Mouse (Mus musculus) heart, postnatal 36 days (tissue): ENCODE measurements around the gene Iqch. TPM values are rescaled to one million over a fixed set of nuclear protein-coding genes. Genes with fewer than 3 reads are reported as not detected.

Source experiments
- DNase-seq, 2 experiments: peaks; one replicate each; pipeline ENCODE4 v3.0.0; 2021 to 2022
- intact Hi-C: fragments of 180-260 bp; cut with DNase I; formaldehyde crosslinking; loops from one replicate; pipeline ENCODE4 v1.15.1; 2025
- total RNA-seq, 2 experiments: library from RNA; stranded (reverse); gene quantifications; 2 replicates each; pipeline ENCODE4 v1.2.3; 2021

Iqch gene
- total RNA-seq, 2 experiments from 2014 or later, result not detected

GRCm38 (mm10) chr9:63507110-63507509 lies 95.2 kb downstream of the Iqch start:
- intact Hi-C loops, result no loop called here

GRCm38 (mm10) chr9:63503890-63504289 lies 98.4 kb downstream of the Iqch start:
- no peak for DNase-seq
- intact Hi-C loops, result no loop called here

More at GRCm38 (mm10) chr9:63507110-63507509, 95.2 kb downstream of the Iqch start:
- DNase-seq, result no peak

- intact Hi-C loops, result no loop called here
Observed at GRCm38 (mm10) chr9:63501516-63501915, 100.8 kb downstream of the Iqch start.

GRCm38 (mm10) chr9:63499912-63500311 lies 102.4 kb downstream of the Iqch start:
- DNase-seq, result no peak
- intact Hi-C loops, result no loop called here

More at GRCm38 (mm10) chr9:63501516-63501915, 100.8 kb downstream of the Iqch start:
- no peak for DNase-seq

- intact Hi-C loops, result no loop called here
- no peak for DNase-seq
Observed at GRCm38 (mm10) chr9:63495786-63496185, 106.5 kb downstream of the Iqch start.

GRCm38 (mm10) chr9:63493746-63494145 lies 108.5 kb downstream of the Iqch start:
- intact Hi-C loops, result no loop called here
- DNase-seq, result no peak

GRCm38 (mm10) chr9:63492291-63492690 lies 110.0 kb downstream of the Iqch start:
- intact Hi-C loops, result no loop called here

GRCm38 (mm10) chr9:63490521-63491307 lies 111.6 kb downstream of the Iqch start:
- intact Hi-C loops, result no loop called here
- no peak for DNase-seq

More at GRCm38 (mm10) chr9:63492291-63492690, 110.0 kb downstream of the Iqch start:
- DNase-seq, result no peak

GRCm38 (mm10) chr9:63489156-63489555 lies 113.1 kb downstream of the Iqch start:
- intact Hi-C loops, result no loop called here

GRCm38 (mm10) chr9:63465561-63465960 lies 136.7 kb downstream of the Iqch start:
- no peak for DNase-seq
- intact Hi-C loops, result no loop called here

More at GRCm38 (mm10) chr9:63489156-63489555, 113.1 kb downstream of the Iqch start:
- no peak for DNase-seq

GRCm38 (mm10) chr9:63462296-63462695 lies 140.0 kb downstream of the Iqch start:
- intact Hi-C loops, result loop anchor here (1.0 to 5.0 kb wide), 2 partner anchors 325 to 380 kb away; no protein-coding TSS in a partner anchor
- peak; percentile 68 to 77 for DNase-seq

GRCm38 (mm10) chr9:63456401-63456800 lies 145.9 kb downstream of the Iqch start:
- intact Hi-C loops, result no loop called here
- DNase-seq, result no peak

GRCm38 (mm10) chr9:63454341-63454740 lies 148.0 kb downstream of the Iqch start:
- intact Hi-C loops, result no loop called here
- DNase-seq, result no peak

GRCm38 (mm10) chr9:63450531-63451030 lies 151.7 kb downstream of the Iqch start:
- DNase-seq, result no peak
- intact Hi-C loops, result no loop called here

- DNase-seq, result no peak
- intact Hi-C loops, result no loop called here
Observed at GRCm38 (mm10) chr9:63443695-63444094, 158.6 kb downstream of the Iqch start.

- no peak for DNase-seq
- intact Hi-C loops, result no loop called here
Observed at GRCm38 (mm10) chr9:63430652-63431051, 171.6 kb downstream of the Iqch start.

GRCm38 (mm10) chr9:63421096-63421736 lies 181.1 kb downstream of the Iqch start:
- intact Hi-C loops, result no loop called here
- no peak for DNase-seq

- intact Hi-C loops, result no loop called here
- DNase-seq, result no peak
Observed at GRCm38 (mm10) chr9:63420396-63420795, 181.9 kb downstream of the Iqch start.

GRCm38 (mm10) chr9:63400176-63400575 lies 202.1 kb downstream of the Iqch start:
- intact Hi-C loops, result no loop called here

GRCm38 (mm10) chr9:63399463-63399815 lies 202.9 kb downstream of the Iqch start:
- intact Hi-C loops, result loop anchor here (1.0 to 5.0 kb wide), 2 partner anchors 22 to 172 kb away; partner anchors contain the start of gene Map2k5

More at GRCm38 (mm10) chr9:63400176-63400575, 202.1 kb downstream of the Iqch start:
- DNase-seq, result no peak

More at GRCm38 (mm10) chr9:63399463-63399815, 202.9 kb downstream of the Iqch start:
- DNase-seq, result no peak
